Mouse (Mus musculus): ENCODE measurements around the gene Ttll7.
A peak's percentile ranks its signal among the peaks of the same experiment; 100 is the strongest.

Ttll7 gene

GRCm38 (mm10) chr3:146913107-146913506, 60.9 kb downstream of the Ttll7 start:
- DNase-seq (ENCODE audit: low spot score in 2 of 2): no peak

- peak; percentile 65 to 90 for DNase-seq (ENCODE audit: low spot score in 2 of 2)
These were observed 62.6 kb downstream of the Ttll7 start for GRCm38 (mm10) chr3:146914798-146915197.

GRCm38 (mm10) chr3:146917891-146918290, 65.7 kb downstream of the Ttll7 start:
- no peak for DNase-seq (ENCODE audit: low spot score in 2 of 2)

- no peak for DNase-seq (ENCODE audit: low spot score in 2 of 2)
These were observed 66.2 kb downstream of the Ttll7 start for GRCm38 (mm10) chr3:146918323-146918722.

- no peak for DNase-seq (ENCODE audit: low spot score in 2 of 2)
These were observed 75.3 kb downstream of the Ttll7 start for GRCm38 (mm10) chr3:146927311-146928015.

GRCm38 (mm10) chr3:146928141-146928540, 76.0 kb downstream of the Ttll7 start:
- DNase-seq (ENCODE audit: low spot score in 2 of 2): no peak

GRCm38 (mm10) chr3:146929011-146929410, 76.8 kb downstream of the Ttll7 start:
- no peak for DNase-seq (ENCODE audit: low spot score in 2 of 2)

- no peak for DNase-seq (ENCODE audit: low spot score in 2 of 2)
These were observed 79.0 kb downstream of the Ttll7 start for GRCm38 (mm10) chr3:146931190-146931589.

- DNase-seq (ENCODE audit: low spot score in 2 of 2): no peak
These were observed 80.3 kb downstream of the Ttll7 start for GRCm38 (mm10) chr3:146932506-146932905.

GRCm38 (mm10) chr3:146936888-146937287, 84.7 kb downstream of the Ttll7 start:
- DNase-seq (ENCODE audit: low spot score in 2 of 2): no peak

GRCm38 (mm10) chr3:146939391-146940250, 87.5 kb downstream of the Ttll7 start:
- DNase-seq (ENCODE audit: low spot score in 2 of 2): no peak

- DNase-seq (ENCODE audit: low spot score in 2 of 2): no peak
These were observed 90.9 kb downstream of the Ttll7 start for GRCm38 (mm10) chr3:146943101-146943500.

GRCm38 (mm10) chr3:146945342-146945741, 93.2 kb downstream of the Ttll7 start:
- DNase-seq (ENCODE audit: low spot score in 2 of 2): no peak

- peak in 1 of 2 experiments; percentile 26 for DNase-seq (ENCODE audit: low spot score in 2 of 2)
These were observed 93.7 kb downstream of the Ttll7 start for GRCm38 (mm10) chr3:146945887-146946286.

GRCm38 (mm10) chr3:146946641-146947040, 94.5 kb downstream of the Ttll7 start:
- no peak for DNase-seq (ENCODE audit: low spot score in 2 of 2)

- DNase-seq (ENCODE audit: low spot score in 2 of 2): no peak
These were observed 104.6 kb downstream of the Ttll7 start for GRCm38 (mm10) chr3:146956792-146957191.

GRCm38 (mm10) chr3:146962838-146963237, 110.7 kb downstream of the Ttll7 start:
- no peak for DNase-seq (ENCODE audit: low spot score in 2 of 2)

GRCm38 (mm10) chr3:146964384-146964783, 112.2 kb downstream of the Ttll7 start:
- DNase-seq (ENCODE audit: low spot score in 2 of 2): no peak

- DNase-seq (ENCODE audit: low spot score in 2 of 2): no peak
These were observed 115.1 kb downstream of the Ttll7 start for GRCm38 (mm10) chr3:146967242-146967641.

- DNase-seq (ENCODE audit: low spot score in 2 of 2): no peak
These were observed 115.7 kb downstream of the Ttll7 start for GRCm38 (mm10) chr3:146967834-146968233.

GRCm38 (mm10) chr3:146978272-146978671, 126.1 kb downstream of the Ttll7 start:
- no peak for DNase-seq (ENCODE audit: low spot score in 2 of 2)

- DNase-seq (ENCODE audit: low spot score in 2 of 2): peak in 1 of 2 experiments; percentile 19
These were observed 141.9 kb downstream of the Ttll7 start for GRCm38 (mm10) chr3:146993834-146994669.

Measured in urinary bladder, postnatal 4 days (tissue).